Mouse (Mus musculus): ENCODE results near the gene Vapb. TPM values are rescaled to one million over a fixed set of nuclear protein-coding genes. Genes with fewer than 3 reads are reported as not detected.

The Vapb gene
- total and polyA plus RNA-seq, 3 experiments: 29.1 to 483 (median 46.5) TPM

DNA sequence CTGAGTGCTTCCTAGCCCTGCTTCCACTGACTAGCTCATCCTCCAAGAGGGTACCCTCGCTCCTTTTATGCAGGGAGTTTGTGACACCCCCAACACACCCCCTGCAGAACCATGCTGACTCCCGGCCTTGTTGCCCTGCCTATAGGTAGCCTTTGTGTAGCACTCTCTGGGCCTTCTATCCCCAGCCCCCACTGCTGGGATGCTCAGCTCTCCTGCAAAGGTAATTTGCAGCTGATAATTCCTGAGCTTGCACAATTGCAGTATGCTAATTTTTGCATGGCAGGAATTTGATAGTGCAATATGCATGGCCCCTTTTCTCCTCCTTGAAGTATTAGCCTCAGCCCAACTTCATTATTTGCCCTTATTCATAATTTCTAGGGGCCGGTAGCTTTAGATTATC lies 38.2 kb downstream of the Vapb start:
- Histone ChIP-seq H3K9me3 (replicated peaks; ENCODE audit: insufficient read depth, low read length) (no peaks in the 10 kb centered on the region), H3K27me3 (ENCODE audit: control insufficient read depth in 1 of 2, insufficient read depth in 2 of 2, low read length in 2 of 2) (no peaks in the 10 kb centered on the region), H3K79me2 (ENCODE audit: control insufficient read depth, insufficient read depth, low read length, poor library complexity) (0 out of 2 replicates have a peak, but pooled peaks cover 3% of the 10 kb centered on the region), H3K4me3 (ENCODE audit: control insufficient read depth in 1 of 2, insufficient read depth in 1 of 2, low read depth in 2 of 2, low read length in 2 of 2) (no peak overlapping the region), H3K27ac (ENCODE audit: control insufficient read depth, low read depth, low read length) (no peak overlapping the region), H3K9ac (ENCODE audit: control insufficient read depth, low read depth, low read length, poor library complexity, severe bottlenecking) (no peak overlapping the region), H3K4me1 (ENCODE audit: control insufficient read depth in 1 of 2, insufficient read depth in 2 of 2, low read length in 2 of 2) (no peaks in the 10 kb centered on the region), H3K36me3 (ENCODE audit: control insufficient read depth in 1 of 2, insufficient read depth in 2 of 2, low read length in 2 of 2) (peaks cover 0 to 7% of the 10 kb centered on the region in 2 experiments; a peak in 2 of 4 replicates)
- TF ChIP-seq MAFK (IDR thresholded peaks at IDR 0.05; ENCODE audit: borderline replicate concordance, low read depth, low read length) (no peak), JUND (IDR thresholded peaks at IDR 0.05; ENCODE audit: low read depth, low read length) (no peak), TAL1 (IDR thresholded peaks at IDR 0.05; ENCODE audit: low read length) (no peak), ELF1 (IDR thresholded peaks at IDR 0.05; ENCODE audit: low read depth, low read length) (no peak), ZMIZ1 (IDR thresholded peaks at IDR 0.05; ENCODE audit: low read depth, low read length) (no peak), CHD1 (IDR thresholded peaks at IDR 0.05; ENCODE audit: low read depth, low read length) (no peak), POLR2AphosphoS2 (IDR thresholded peaks at IDR 0.05; ENCODE audit: low read length) (no peak)
- no peak for DNase-seq (ENCODE audit: low read depth, low spot score)

GRCm38 (mm10) chr2:173776108-173776507 lies 38.8 kb downstream of the Vapb start:
- DNase-seq (ENCODE audit: low read depth, low spot score): no peak
- no peak overlapping the region for H3K27ac ChIP-seq (ENCODE audit: control insufficient read depth, low read depth, low read length)
- H3K9ac ChIP-seq (ENCODE audit: control insufficient read depth, low read depth, low read length, poor library complexity, severe bottlenecking): no peak overlapping the region
- H3K4me3 ChIP-seq (ENCODE audit: control insufficient read depth in 1 of 2, insufficient read depth in 1 of 2, low read depth in 2 of 2, low read length in 2 of 2): no peak overlapping the region
- H3K79me2 ChIP-seq (ENCODE audit: control insufficient read depth, insufficient read depth, low read length, poor library complexity): 0 out of 2 replicates have a peak, but pooled peaks cover 3% of the 10 kb centered on the region
- peaks cover 0 to 7% of the 10 kb centered on the region in 2 experiments; a peak in 2 of 4 replicates for H3K36me3 ChIP-seq (ENCODE audit: control insufficient read depth in 1 of 2, insufficient read depth in 2 of 2, low read length in 2 of 2)
- TF ChIP-seq CHD2 (IDR thresholded peaks at IDR 0.05; ENCODE audit: low read length) (no peak), RAD21 (IDR thresholded peaks at IDR 0.05; ENCODE audit: low read depth, low read length) (no peak), SMC3 (IDR thresholded peaks at IDR 0.05; ENCODE audit: low read depth, low read length) (no peak), TBP (IDR thresholded peaks at IDR 0.05; ENCODE audit: low read depth, low read length) (no peak), USF1 (IDR thresholded peaks at IDR 0.05; ENCODE audit: low read depth, low read length) (no peak), TCF12 (IDR thresholded peaks at IDR 0.05; ENCODE audit: low read depth, low read length) (no peak), RCOR1 (IDR thresholded peaks at IDR 0.05; ENCODE audit: low read depth, low read length) (no peak), POLR2A (IDR thresholded peaks at IDR 0.05; ENCODE audit: control insufficient read depth in 1 of 2, insufficient read depth in 1 of 2, low read depth in 1 of 2, low read length in 2 of 2, poor library complexity in 1 of 2) (no peak), E2F4 (IDR thresholded peaks at IDR 0.05; ENCODE audit: borderline replicate concordance, low read depth, low read length) (no peak), KAT2A (conservative IDR thresholded peaks at IDR 0.05; ENCODE audit: low read depth, low read length) (no peak), POLR2AphosphoS2 (IDR thresholded peaks at IDR 0.05; ENCODE audit: low read length) (no peak), CHD1 (IDR thresholded peaks at IDR 0.05; ENCODE audit: low read depth, low read length) (no peak), MXI1 (IDR thresholded peaks at IDR 0.05; ENCODE audit: low read depth, low read length) (no peak), GATA1 (IDR thresholded peaks at IDR 0.05; ENCODE audit: low read depth, low read length) (no peak), UBTF (IDR thresholded peaks at IDR 0.05; ENCODE audit: borderline replicate concordance, insufficient read depth, low read depth, low read length) (no peak), BHLHE40 (IDR thresholded peaks at IDR 0.05; ENCODE audit: borderline replicate concordance, low read depth, low read length) (no peak)
- no peaks in the 10 kb centered on the region for H3K4me1 ChIP-seq (ENCODE audit: control insufficient read depth in 1 of 2, insufficient read depth in 2 of 2, low read length in 2 of 2)
- no peaks in the 10 kb centered on the region for H3K27me3 ChIP-seq (ENCODE audit: control insufficient read depth in 1 of 2, insufficient read depth in 2 of 2, low read length in 2 of 2)
- no peaks in the 10 kb centered on the region for H3K9me3 ChIP-seq (replicated peaks; ENCODE audit: insufficient read depth, low read length)

All from MEL (cell line).